ENCODE assay signal across 14 mouse cellular contexts in the genomic region with DNA sequence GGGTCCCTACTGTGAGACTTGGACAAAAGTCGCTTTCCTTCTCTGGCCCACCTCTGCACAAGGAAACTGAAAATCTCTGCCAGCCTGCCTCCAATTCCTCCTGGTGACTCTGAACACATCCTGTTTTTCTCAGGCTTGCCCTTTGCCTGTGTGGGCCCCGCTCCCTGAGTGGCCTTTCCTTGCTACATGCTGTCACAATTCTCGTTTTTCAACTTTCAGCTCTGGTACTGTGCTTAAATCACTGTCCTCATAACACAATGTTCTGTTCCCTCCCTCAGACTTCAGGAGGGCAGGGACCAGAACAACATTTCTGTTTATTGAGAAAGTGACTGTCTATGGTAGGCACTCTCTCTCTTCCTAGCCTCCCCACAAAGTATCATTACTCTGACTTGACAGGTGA. TPM values are rescaled to one million over a fixed set of nuclear protein-coding genes. Genes with fewer than 3 reads are reported as not detected.
A peak's percentile ranks its signal among the peaks of the same experiment; 100 is the strongest.
DNase-seq lines count a peak whose midpoint lies in the region; ATAC-seq lines count a peak whose summit lies in the region.
"Had no signal": no experiment of that assay in that cellular context is flagged by ENCODE, and none has a peak within 500 bp of the region (broad histone marks: within the 10 kb centered on the region; RNA-seq: fewer than 3 reads in every experiment).

No protein-coding gene starts in this region.

- H3K4me1 ChIP-seq in forebrain, embryonic 10.5 days: peaks cover 59% of the 10 kb centered on the region
- H3K4me1 ChIP-seq in forebrain, embryonic 16.5 days (replicated peaks; ENCODE audit: control insufficient read depth, insufficient read depth, low read length): peaks cover 37% of the 10 kb centered on the region
- peaks cover 59% of the 10 kb centered on the region for H3K4me1 ChIP-seq in lung, embryonic 15.5 days
- peaks cover 50% of the 10 kb centered on the region for H3K4me1 ChIP-seq in intestine, embryonic 16.5 days (ENCODE audit: control insufficient read depth, insufficient read depth, low read length)
- peaks cover 28% of the 10 kb centered on the region for H3K4me1 ChIP-seq in stomach, embryonic 14.5 days (ENCODE audit: control insufficient read depth, insufficient read depth, low read length)

- DNase-seq in forebrain, embryonic 10.5 days (ENCODE audit: extremely low spot score, low spot score): no peak
- DNase-seq in lung, postnatal 10 days: no peak
- DNase-seq in left cerebral cortex, postnatal 25 days (ENCODE audit: low spot score in 2 of 2): no peak
- no peak for DNase-seq in thymus, postnatal 10 days (ENCODE audit: low spot score in 2 of 2)
- DNase-seq: adrenal gland, postnatal 25 days; cerebellum, adult 9-10 months; layer of hippocampus, postnatal 36 days; right cerebral cortex, postnatal 14 days; thymus, postnatal 4 days had no signal

- no peak overlapping the region for H3K4me2 ChIP-seq in forebrain, embryonic 16.5 days (ENCODE audit: low read length)
- H3K4me2 ChIP-seq in lung, embryonic 15.5 days: peak overlapping the region; percentile 75; the same call in 1 of the 2 replicates
- no peak overlapping the region for H3K4me2 ChIP-seq in intestine, embryonic 16.5 days (ENCODE audit: low read depth, low read length)
- H3K4me2 ChIP-seq in stomach, embryonic 14.5 days (replicated peaks; ENCODE audit: low read depth, low read length): no peak overlapping the region

- H3K36me3 ChIP-seq in forebrain, embryonic 10.5 days (replicated peaks): no peaks in the 10 kb centered on the region
- no peaks in the 10 kb centered on the region for H3K36me3 ChIP-seq in forebrain, embryonic 16.5 days (ENCODE audit: control insufficient read depth, insufficient read depth)
- H3K36me3 ChIP-seq in lung, embryonic 15.5 days: no peaks in the 10 kb centered on the region
- H3K36me3 ChIP-seq in intestine, embryonic 16.5 days (ENCODE audit: control insufficient read depth, insufficient read depth, low read length): no peaks in the 10 kb centered on the region
- H3K36me3 ChIP-seq in stomach, embryonic 14.5 days (ENCODE audit: control insufficient read depth, insufficient read depth, low read length): no peaks in the 10 kb centered on the region

- no peak overlapping the region for H3K4me3 ChIP-seq in forebrain, embryonic 10.5 days
- no peak overlapping the region for H3K4me3 ChIP-seq in forebrain, embryonic 16.5 days (replicated peaks; ENCODE audit: low read length)
- H3K4me3 ChIP-seq in lung, embryonic 15.5 days: no peak overlapping the region
- H3K4me3 ChIP-seq in intestine, embryonic 16.5 days (ENCODE audit: low read length): no peak overlapping the region
- no peak overlapping the region for H3K4me3 ChIP-seq in stomach, embryonic 14.5 days (ENCODE audit: low read depth, low read length)

- WGBS in forebrain, embryonic 10.5 days: 81% methylated on average over 3 of the region's 3 CpGs
- 83% methylated on average over 3 of the region's 3 CpGs for WGBS in forebrain, embryonic 16.5 days
- WGBS in lung, embryonic 15.5 days: 60% methylated on average over 3 of the region's 3 CpGs
- WGBS in intestine, embryonic 16.5 days: 53% methylated on average over 3 of the region's 3 CpGs
- WGBS in stomach, embryonic 14.5 days: 65% methylated on average over 3 of the region's 3 CpGs

- no peaks in the 10 kb centered on the region for H3K9me3 ChIP-seq in forebrain, embryonic 10.5 days
- H3K9me3 ChIP-seq in forebrain, embryonic 16.5 days (ENCODE audit: control insufficient read depth, low read length): no peaks in the 10 kb centered on the region
- H3K9me3 ChIP-seq in lung, embryonic 15.5 days: no peaks in the 10 kb centered on the region
- no peaks in the 10 kb centered on the region for H3K9me3 ChIP-seq in intestine, embryonic 16.5 days (ENCODE audit: control insufficient read depth, low read length)
- no peaks in the 10 kb centered on the region for H3K9me3 ChIP-seq in stomach, embryonic 14.5 days (ENCODE audit: control insufficient read depth, low read depth, low read length)

- 0 out of 2 replicates have a peak overlapping the region, but pooled peaks have one; percentile 4 for H3K27ac ChIP-seq in forebrain, embryonic 10.5 days
- H3K27ac ChIP-seq in forebrain, embryonic 16.5 days (ENCODE audit: low read length): no peak overlapping the region; the same call in 1 of the 2 replicates
- peak overlapping the region; percentile 93 for H3K27ac ChIP-seq in lung, embryonic 15.5 days
- H3K27ac ChIP-seq in intestine, embryonic 16.5 days (ENCODE audit: low read length): peak overlapping the region; percentile 82
- H3K27ac ChIP-seq in stomach, embryonic 14.5 days (ENCODE audit: low read length): peak overlapping the region; percentile 48; the same call in 1 of the 2 replicates

- ATAC-seq in forebrain, embryonic 16.5 days: no peak
- no peak for ATAC-seq in lung, embryonic 15.5 days (ENCODE audit: borderline replicate concordance, extremely low read depth, low FRiP score, low TSS enrichment)
- ATAC-seq in intestine, embryonic 16.5 days: no peak
- ATAC-seq in stomach, embryonic 14.5 days (ENCODE audit: insufficient number of reproducible peaks, insufficient read depth, low FRiP score, low read depth): no peak
- ATAC-seq: inflammation-experienced regulatory T-cells, adult 6 months had no signal

- intact Hi-C loops in left cerebral cortex, postnatal 25 days (cut with DNase I): no loop called here

- no peak overlapping the region for H3K9ac ChIP-seq in forebrain, embryonic 16.5 days (replicated peaks; ENCODE audit: low read depth, low read length)
- H3K9ac ChIP-seq in lung, embryonic 15.5 days: no peak overlapping the region
- peak overlapping the region; percentile 53; the same call in 1 of the 2 replicates for H3K9ac ChIP-seq in intestine, embryonic 16.5 days (ENCODE audit: low read depth, low read length)
- no peak overlapping the region for H3K9ac ChIP-seq in stomach, embryonic 14.5 days (replicated peaks; ENCODE audit: low read depth, low read length)

- peaks cover 13% of the 10 kb centered on the region for H3K27me3 ChIP-seq in forebrain, embryonic 10.5 days (ENCODE audit: poor library complexity, severe bottlenecking)
- H3K27me3 ChIP-seq in forebrain, embryonic 16.5 days (replicated peaks; ENCODE audit: control insufficient read depth, insufficient read depth, low read length): no peaks in the 10 kb centered on the region
- H3K27me3 ChIP-seq in lung, embryonic 15.5 days: no peaks in the 10 kb centered on the region
- H3K27me3 ChIP-seq in intestine, embryonic 16.5 days (replicated peaks; ENCODE audit: control insufficient read depth, insufficient read depth, low read length): no peaks in the 10 kb centered on the region
- H3K27me3 ChIP-seq in stomach, embryonic 14.5 days (ENCODE audit: control insufficient read depth, insufficient read depth, low read length): no peaks in the 10 kb centered on the region

RNA-seq across cellular contexts. Expression of gene Fam129b, which starts 1.8 kb away (rescaled TPM):
- 22.8 and 25.3 TPM in 2 replicates for polyA plus RNA-seq in forebrain, embryonic 10.5 days (2016; fragmentation: Nextera tagmentation; extraction: Ambion mirVana)
- polyA plus RNA-seq in forebrain, embryonic 16.5 days (2015; fragmentation: Nextera tagmentation; extraction: Ambion mirVana): 36.4 and 41.1 TPM in 2 replicates
- 114 and 117 TPM in 2 replicates for polyA plus RNA-seq in lung, embryonic 15.5 days (2015; fragmentation: Nextera tagmentation; extraction: Ambion mirVana)
- polyA plus RNA-seq in intestine, embryonic 16.5 days (2015; fragmentation: Nextera tagmentation; extraction: Ambion mirVana): 35.4 and 37.8 TPM in 2 replicates
- polyA plus RNA-seq in stomach, embryonic 14.5 days (2014; fragmentation: Nextera tagmentation; extraction: Ambion mirVana): 31.9 and 34.7 TPM in 2 replicates
- total RNA-seq in left cerebral cortex, postnatal 25 days (2021): 10 to 100 TPM; 20.8 to 24.6 TPM

RNA-seq across cellular contexts. Expression of gene Stxbp1, which starts 27.0 kb away (rescaled TPM):
- polyA plus RNA-seq in forebrain, embryonic 10.5 days (2016; fragmentation: Nextera tagmentation; extraction: Ambion mirVana): 18.7 and 20.8 TPM in 2 replicates
- polyA plus RNA-seq in forebrain, embryonic 16.5 days (2015; fragmentation: Nextera tagmentation; extraction: Ambion mirVana): 227 and 251 TPM in 2 replicates
- 21.0 and 22.3 TPM in 2 replicates for polyA plus RNA-seq in lung, embryonic 15.5 days (2015; fragmentation: Nextera tagmentation; extraction: Ambion mirVana)
- 18.1 TPM in 2 replicates for polyA plus RNA-seq in intestine, embryonic 16.5 days (2015; fragmentation: Nextera tagmentation; extraction: Ambion mirVana)
- 22.6 and 23.5 TPM in 2 replicates for polyA plus RNA-seq in stomach, embryonic 14.5 days (2014; fragmentation: Nextera tagmentation; extraction: Ambion mirVana)
- 1,000 to 10,000 TPM in 1 of 2 experiments, 100 to 1,000 TPM in 1; 957 to 1,021 TPM for total RNA-seq in left cerebral cortex, postnatal 25 days (2021)
